Comparison of ENCODE assay signal across 35 mouse cellular contexts in the genomic region with DNA sequence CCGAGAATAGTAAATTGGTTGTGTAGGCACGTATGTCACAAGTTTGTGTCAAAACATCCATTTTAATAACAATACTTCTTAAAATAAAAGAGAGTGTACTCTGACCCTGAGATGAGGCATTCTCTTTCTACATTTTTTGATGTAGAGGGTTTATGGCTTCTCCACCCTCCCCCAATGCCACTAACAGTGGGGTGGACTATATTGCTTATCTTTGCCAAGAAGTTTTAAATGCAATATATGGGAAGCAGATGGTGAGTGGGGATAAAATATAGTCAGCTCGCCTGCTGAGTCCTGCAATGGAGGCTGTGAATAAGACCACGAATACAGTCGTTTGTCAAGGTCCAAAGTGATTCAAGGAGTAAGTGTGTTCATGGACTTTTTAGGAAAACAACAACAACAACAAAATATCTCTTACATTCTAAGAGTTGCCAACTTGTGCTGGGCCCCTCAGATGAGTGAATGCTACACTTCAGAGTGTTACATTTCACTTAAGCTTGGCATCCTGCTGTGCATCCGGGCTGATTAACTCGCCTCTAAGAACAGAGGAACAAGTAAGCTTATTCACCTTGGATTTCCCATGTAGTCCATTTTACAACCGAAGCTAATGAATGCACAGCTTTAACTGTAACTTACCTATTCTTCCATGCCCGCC. TPM values are rescaled to one million over a fixed set of nuclear protein-coding genes. Genes with fewer than 3 reads are reported as not detected.
A peak's percentile ranks its signal among the peaks of the same experiment; 100 is the strongest.
DNase-seq lines count a peak whose midpoint lies in the region; ATAC-seq and TF ChIP-seq lines count a peak whose summit lies in the region.
"Had no signal": no experiment of that assay in that cellular context is flagged by ENCODE, and none has a peak within 500 bp of the region (broad histone marks: within the 10 kb centered on the region; RNA-seq: fewer than 3 reads in every experiment).

No protein-coding gene starts in this region.

- no peaks in the 10 kb centered on the region for H3K27me3 ChIP-seq in forebrain, postnatal 0 days (ENCODE audit: insufficient read depth, low read length)
- H3K27me3 ChIP-seq in forebrain, embryonic 15.5 days, result no peaks in the 10 kb centered on the region
- H3K27me3 ChIP-seq in limb, embryonic 10.5 days (ENCODE audit: low read depth, poor library complexity, severe bottlenecking), result no peaks in the 10 kb centered on the region
- H3K27me3 ChIP-seq: heart, embryonic 15.5 days; hindbrain, embryonic 13.5 days; liver, embryonic 15.5 days; neural tube, embryonic 13.5 days had no signal

- no peak overlapping the region for H3K4me3 ChIP-seq in forebrain, postnatal 0 days (ENCODE audit: low read depth, low read length)
- H3K4me3 ChIP-seq in forebrain, embryonic 15.5 days, result no peak overlapping the region
- H3K4me3 ChIP-seq in limb, embryonic 10.5 days, result no peak overlapping the region
- H3K4me3 ChIP-seq: erythroblast, embryonic 14.5 days; heart, embryonic 10.5 days; heart, embryonic 15.5 days; hindbrain, embryonic 13.5 days; layer of hippocampus, adult 2 months; left cerebral cortex, adult 2 months; liver, embryonic 15.5 days; midbrain, embryonic 10.5 days; myocyte; neural tube, embryonic 13.5 days had no signal

- H3K9me3 ChIP-seq in forebrain, postnatal 0 days (ENCODE audit: low read length), result no peaks in the 10 kb centered on the region
- H3K9me3 ChIP-seq in forebrain, embryonic 15.5 days, result peaks cover 4% of the 10 kb centered on the region; the same call in 1 of the 2 replicates
- no peaks in the 10 kb centered on the region for H3K9me3 ChIP-seq in limb, embryonic 10.5 days (replicated peaks)
- H3K9me3 ChIP-seq: heart, embryonic 10.5 days; heart, embryonic 15.5 days; hindbrain, embryonic 13.5 days; liver, embryonic 15.5 days had no signal

- TF ChIP-seq CTCF in forebrain, postnatal 0 days (IDR thresholded peaks at IDR 0.05; ENCODE audit: low read depth), result no peak

- no peak overlapping the region for H3K4me2 ChIP-seq in forebrain, postnatal 0 days (ENCODE audit: low read depth)
- no peak overlapping the region for H3K4me2 ChIP-seq in forebrain, embryonic 15.5 days (replicated peaks)
- H3K4me2 ChIP-seq: heart, embryonic 15.5 days; hindbrain, embryonic 13.5 days; liver, embryonic 15.5 days; lung, embryonic 14.5 days; neural tube, embryonic 13.5 days had no signal

- 22% methylated on average over 9 of the region's 9 CpGs for WGBS in forebrain, postnatal 0 days
- 20% methylated on average over 9 of the region's 9 CpGs for WGBS in forebrain, embryonic 15.5 days
- 56% methylated on average over 9 of the region's 9 CpGs for WGBS in limb, embryonic 10.5 days

- H3K4me1 ChIP-seq in forebrain, postnatal 0 days (ENCODE audit: insufficient read depth), result no peaks in the 10 kb centered on the region
- peaks cover 7% of the 10 kb centered on the region for H3K4me1 ChIP-seq in forebrain, embryonic 15.5 days
- peaks cover 13% of the 10 kb centered on the region for H3K4me1 ChIP-seq in limb, embryonic 10.5 days
- H3K4me1 ChIP-seq: heart, embryonic 10.5 days; heart, embryonic 15.5 days; hindbrain, embryonic 13.5 days; liver, embryonic 15.5 days; midbrain, embryonic 10.5 days had no signal

- no peaks in the 10 kb centered on the region for H3K36me3 ChIP-seq in forebrain, postnatal 0 days (ENCODE audit: insufficient read depth)
- H3K36me3 ChIP-seq in forebrain, embryonic 15.5 days, result no peaks in the 10 kb centered on the region
- H3K36me3 ChIP-seq in limb, embryonic 10.5 days, result no peaks in the 10 kb centered on the region
- H3K36me3 ChIP-seq: heart, embryonic 10.5 days; heart, embryonic 15.5 days; hindbrain, embryonic 13.5 days; liver, embryonic 15.5 days; midbrain, embryonic 10.5 days; neural tube, embryonic 13.5 days had no signal

- no peak for ATAC-seq in forebrain, postnatal 0 days
- no peak for ATAC-seq in forebrain, embryonic 15.5 days (replicated peaks)
- ATAC-seq: CD4-positive, CD25-positive, alpha-beta regulatory T cell, adult 4 months had no signal

- DNase-seq in forebrain, postnatal 0 days, result peak; percentile 8
- peak; percentile 18 for DNase-seq in retina, postnatal 1 day
- no peak for DNase-seq in retina, embryonic 14.5 days (ENCODE audit: low spot score)
- peak; percentile 31 for DNase-seq in limb, embryonic 10.5 days (ENCODE audit: low spot score)
- DNase-seq in telencephalon, adult 2 months (ENCODE audit: low read depth, low spot score), result peak; percentile 17
- DNase-seq in thymus, postnatal 4 days, result no peak
- no peak for DNase-seq in natural killer cell, adult 2 months (ENCODE audit: low spot score in 2 of 2)
- DNase-seq: adrenal gland, postnatal 25 days; cerebellum, adult 2 months; cerebellum, postnatal 25 days; gastrocnemius, postnatal 14 days; kidney, adult 18-20 months; kidney, postnatal 36 days; lung, embryonic 14.5 days; lung, postnatal 14 days; spleen, adult 18-20 months; thymus, adult 2 months; thymus, postnatal 36 days had no signal

- H3K9ac ChIP-seq in forebrain, postnatal 0 days, result no peak overlapping the region
- no peak overlapping the region for H3K9ac ChIP-seq in forebrain, embryonic 15.5 days (replicated peaks)
- H3K9ac ChIP-seq: heart, embryonic 15.5 days; hindbrain, embryonic 13.5 days; liver, embryonic 15.5 days; lung, embryonic 14.5 days; neural tube, embryonic 13.5 days had no signal

- H3K27ac ChIP-seq in forebrain, postnatal 0 days (ENCODE audit: low read depth, low read length), result no peak overlapping the region
- no peak overlapping the region for H3K27ac ChIP-seq in forebrain, embryonic 15.5 days (replicated peaks)
- peak overlapping the region; percentile 62; the same call in 1 of the 2 replicates for H3K27ac ChIP-seq in limb, embryonic 10.5 days
- H3K27ac ChIP-seq: heart, embryonic 10.5 days; heart, embryonic 15.5 days; hindbrain, embryonic 13.5 days; layer of hippocampus, adult 2 months; left cerebral cortex, adult 2 months; liver, embryonic 15.5 days; midbrain, embryonic 10.5 days; neural tube, embryonic 13.5 days had no signal

RNA-seq across cellular contexts. Expression of gene L3mbtl4, which starts 18.2 kb away (rescaled TPM):
- total RNA-seq in forebrain, postnatal 0 days (2014; rRNA removed), result 6.2 and 6.5 TPM in 2 replicates
- 3.4 and 4.3 TPM in 2 replicates for polyA plus RNA-seq in forebrain, postnatal 0 days (2015; fragmentation: Nextera tagmentation; extraction: Ambion mirVana)
- polyA plus RNA-seq in forebrain, embryonic 15.5 days (2015; fragmentation: Nextera tagmentation; extraction: Ambion mirVana), result 2.0 and 2.2 TPM in 2 replicates
- polyA plus RNA-seq in limb, embryonic 10.5 days (2016; fragmentation: Nextera tagmentation; extraction: Ambion mirVana), result not detected in 2 replicates
- total RNA-seq: gastrocnemius, postnatal 14 days; granulocyte monocyte progenitor cell, adult 5-6 weeks; heart, postnatal 25 days; liver, adult 2 months; megakaryocyte progenitor cell, adult 5-6 weeks had no signal
- polyA plus RNA-seq: CD4-positive, CD25-positive, alpha-beta regulatory T cell, adult 4 months; erythroblast, embryonic 14.5 days; forebrain, embryonic 11.5 days; heart, embryonic 10.5 days; heart, embryonic 15.5 days; liver, adult 2 months; liver, embryonic 15.5 days; myocyte; thymus, adult 2 months had no signal

Comparison
In these comparisons a context has a peak if more than half of its experiments do, and no peak if none do; other contexts are left out.
1. DNase-seq: peak in forebrain, postnatal 0 days (single experiment), retina, postnatal 1 day (single experiment), limb, embryonic 10.5 days (single experiment) and telencephalon, adult 2 months (single experiment); none in retina, embryonic 14.5 days (single experiment), thymus, postnatal 4 days (single experiment) and natural killer cell, adult 2 months (0 of 2).